Comparison of ENCODE assay signal across 8 mouse cellular contexts in the genomic region with DNA sequence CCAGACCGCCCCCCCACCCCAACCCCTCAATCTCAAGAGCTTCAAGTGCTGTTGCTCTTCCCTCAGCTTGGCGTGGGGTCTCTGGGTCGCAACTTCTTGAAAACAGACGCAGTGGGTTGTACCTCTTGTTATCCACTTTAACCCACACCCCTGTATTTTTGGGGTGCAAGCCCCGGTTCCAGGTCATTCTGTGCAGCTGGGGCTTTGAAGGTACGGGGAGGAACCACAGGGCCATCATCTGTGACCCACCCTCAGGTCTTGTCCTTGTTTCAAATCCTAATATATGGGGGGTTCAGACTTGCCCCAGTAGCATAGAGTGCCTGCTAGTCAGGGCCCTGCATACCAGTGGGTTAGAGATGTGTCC. TPM values are rescaled to one million over a fixed set of nuclear protein-coding genes. Genes with fewer than 3 reads are reported as not detected.
DNase-seq lines count a peak whose midpoint lies in the region; ATAC-seq and TF ChIP-seq lines count a peak whose summit lies in the region.

No protein-coding gene starts in this region.

- H3K9ac ChIP-seq in liver, embryonic 16.5 days (ENCODE audit: low read depth, low read length), result no peak overlapping the region

- no peak for ATAC-seq in liver, embryonic 16.5 days (ENCODE audit: low read depth)

- peak overlapping the region; percentile 62 for H3K4me3 ChIP-seq in gastrocnemius, adult 2 months
- H3K4me3 ChIP-seq in testis, adult 2 months (ENCODE audit: control insufficient read depth, low read depth, low read length), result peak overlapping the region; percentile 0; the same call in 1 of the 2 replicates
- H3K4me3 ChIP-seq in liver, embryonic 16.5 days (ENCODE audit: low read depth, low read length), result no peak overlapping the region

- H3K4me1 ChIP-seq in testis, adult 2 months (ENCODE audit: control insufficient read depth, insufficient read depth, low read length), result peaks cover 44% of the 10 kb centered on the region
- peaks cover 21% of the 10 kb centered on the region for H3K4me1 ChIP-seq in liver, embryonic 16.5 days (ENCODE audit: control insufficient read depth, low read depth, low read length)

- TF ChIP-seq POLR2A in testis, adult 2 months (IDR thresholded peaks at IDR 0.05; ENCODE audit: control insufficient read depth, low read depth, low read length), result no peak

- H3K27ac ChIP-seq in gastrocnemius, adult 2 months, result no peak overlapping the region; the same call in 1 of the 2 replicates
- no peak overlapping the region for H3K27ac ChIP-seq in testis, adult 2 months (ENCODE audit: control insufficient read depth, insufficient read depth, low read depth, low read length)
- H3K27ac ChIP-seq in liver, embryonic 16.5 days (ENCODE audit: low read length), result no peak overlapping the region

- DNase-seq in gastrocnemius, adult 2 months, result no peak
- no peak for DNase-seq in gastrocnemius, postnatal 4 days (ENCODE audit: low spot score in 2 of 2)
- no peak for DNase-seq in testis, postnatal 14 days (ENCODE audit: low spot score)
- no peak for DNase-seq in right cerebral cortex, postnatal 10 days (ENCODE audit: low spot score in 2 of 2)
- DNase-seq in frontal cortex, adult 2 months (ENCODE audit: extremely low spot score in 1 of 2, low spot score in 1 of 2), result no peak
- DNase-seq in kidney, postnatal 14 days, result no peak

- no peaks in the 10 kb centered on the region for H3K27me3 ChIP-seq in testis, adult 2 months (ENCODE audit: control insufficient read depth, insufficient read depth, low read length)
- peaks cover 38% of the 10 kb centered on the region for H3K27me3 ChIP-seq in liver, embryonic 16.5 days (ENCODE audit: control insufficient read depth, insufficient read depth, low read depth, low read length)

- peak overlapping the region; percentile 34; the same call in 1 of the 2 replicates for H3K4me2 ChIP-seq in liver, embryonic 16.5 days (ENCODE audit: low read depth, low read length)

- intact Hi-C loops in gastrocnemius, adult 2 months (cut with DNase I), result no loop called here

- WGBS in liver, embryonic 16.5 days (ENCODE audit: insufficient replicate concordance), result 20% methylated on average over 6 of the region's 6 CpGs

- H3K36me3 ChIP-seq in testis, adult 2 months (ENCODE audit: control insufficient read depth, insufficient read depth, low read length), result no peaks in the 10 kb centered on the region
- H3K36me3 ChIP-seq in liver, embryonic 16.5 days (ENCODE audit: control insufficient read depth, insufficient read depth), result no peaks in the 10 kb centered on the region

- H3K9me3 ChIP-seq in liver, embryonic 16.5 days (replicated peaks; ENCODE audit: control insufficient read depth, low read length), result no peaks in the 10 kb centered on the region

- TF ChIP-seq CTCF in gastrocnemius, adult 2 months (IDR thresholded peaks at IDR 0.05), result no peak
- TF ChIP-seq CTCF in testis, adult 2 months (IDR thresholded peaks at IDR 0.05; ENCODE audit: control insufficient read depth, insufficient read depth, insufficient replicate concordance, low read depth, low read length), result no peak

RNA-seq across cellular contexts. Expression of a gene that starts 7.4 kb away (rescaled TPM):
- 1 to 10 TPM; 3.2 to 5.2 TPM for total RNA-seq in gastrocnemius, adult 2 months (2021)
- 10 to 100 TPM; 23.9 to 33.8 TPM for total RNA-seq in gastrocnemius, postnatal 4 days (2021)
- 5.6 and 6.5 TPM in 2 replicates for polyA plus RNA-seq in testis, adult 2 months (2012; rRNA removed)
- 0.40 and 0.53 TPM in 2 replicates for polyA plus RNA-seq in liver, embryonic 16.5 days (2015; fragmentation: Nextera tagmentation; extraction: Ambion mirVana)
- polyA plus RNA-seq in frontal cortex, adult 2 months (2012; rRNA removed), result 697 and 762 TPM in 2 replicates

RNA-seq across cellular contexts. Expression of a gene that starts 8.9 kb away (rescaled TPM):
- total RNA-seq in gastrocnemius, adult 2 months (2021), result 100 to 1,000 TPM; 266 to 502 TPM
- total RNA-seq in gastrocnemius, postnatal 4 days (2021), result 100 to 1,000 TPM; 233 to 241 TPM
- 20.6 and 20.9 TPM in 2 replicates for polyA plus RNA-seq in testis, adult 2 months (2012; rRNA removed)
- polyA plus RNA-seq in liver, embryonic 16.5 days (2015; fragmentation: Nextera tagmentation; extraction: Ambion mirVana), result 127 and 138 TPM in 2 replicates
- 69.8 and 74.0 TPM in 2 replicates for polyA plus RNA-seq in frontal cortex, adult 2 months (2012; rRNA removed)

RNA-seq across cellular contexts. Expression of a gene that starts 23.7 kb away (rescaled TPM):
- 1 to 10 TPM; 3.6 to 5.0 TPM for total RNA-seq in gastrocnemius, adult 2 months (2021)
- 10 to 100 TPM; 19.1 to 22.8 TPM for total RNA-seq in gastrocnemius, postnatal 4 days (2021)
- polyA plus RNA-seq in testis, adult 2 months (2012; rRNA removed), result 15.2 and 16.4 TPM in 2 replicates
- polyA plus RNA-seq in liver, embryonic 16.5 days (2015; fragmentation: Nextera tagmentation; extraction: Ambion mirVana), result 4.4 and 5.1 TPM in 2 replicates
- polyA plus RNA-seq in frontal cortex, adult 2 months (2012; rRNA removed), result 34.9 and 35.3 TPM in 2 replicates

RNA-seq across cellular contexts. Expression of a gene that starts 28.6 kb away (rescaled TPM):
- 10 to 100 TPM; 19.2 to 21.8 TPM for total RNA-seq in gastrocnemius, adult 2 months (2021)
- total RNA-seq in gastrocnemius, postnatal 4 days (2021), result 10 to 100 TPM; 31.5 to 34.7 TPM
- 19.0 and 21.2 TPM in 2 replicates for polyA plus RNA-seq in testis, adult 2 months (2012; rRNA removed)
- 17.5 and 18.2 TPM in 2 replicates for polyA plus RNA-seq in liver, embryonic 16.5 days (2015; fragmentation: Nextera tagmentation; extraction: Ambion mirVana)
- 38.9 and 42.2 TPM in 2 replicates for polyA plus RNA-seq in frontal cortex, adult 2 months (2012; rRNA removed)

RNA-seq across cellular contexts. Expression of a gene that starts 29.8 kb away (rescaled TPM):
- not detected for total RNA-seq in gastrocnemius, adult 2 months (2021)
- under 1 TPM in 1 of 2 experiments, not detected in 1; 0.62 TPM for total RNA-seq in gastrocnemius, postnatal 4 days (2021)
- polyA plus RNA-seq in testis, adult 2 months (2012; rRNA removed), result 1.00 and 1.4 TPM in 2 replicates
- 5.0 and 6.0 TPM in 2 replicates for polyA plus RNA-seq in liver, embryonic 16.5 days (2015; fragmentation: Nextera tagmentation; extraction: Ambion mirVana)
- 2.4 and 3.6 TPM in 2 replicates for polyA plus RNA-seq in frontal cortex, adult 2 months (2012; rRNA removed)

Comparison
In these comparisons a context has a peak if more than half of its experiments do, and no peak if none do; other contexts are left out.
1. RNA of a gene that starts 7.4 kb away (polyA plus RNA-seq): 697 to 762 TPM in frontal cortex, adult 2 months; 5.6 to 6.5 TPM in testis, adult 2 months and 0.40 to 0.53 TPM in liver, embryonic 16.5 days; every median in the first group is over 10 times any median in the second.